Mouse (Mus musculus) left cerebral cortex, postnatal 25 days (tissue): ENCODE results near the gene Ppp1r12c. TPM values are rescaled to one million over a fixed set of nuclear protein-coding genes. Genes with fewer than 3 reads are reported as not detected.
A peak's percentile ranks its signal among the peaks of the same experiment; 100 is the strongest.

ENCODE experiments used
- DNase-seq, 2 experiments: peaks; one replicate each; pipeline ENCODE4 v3.0.0; 2022; ENCODE audit warnings: low spot score in 2 of 2, mixed read lengths in 1 of 2
- intact Hi-C: fragments of 180-260 bp; cut with DNase I; formaldehyde crosslinking; loops from one replicate; pipeline ENCODE4 v1.15.1; 2025
- total RNA-seq, 2 experiments: library from RNA; stranded (reverse); gene quantifications; 2 replicates each; pipeline ENCODE4 v1.2.3; 2021

The Ppp1r12c gene
- total RNA-seq, 2 experiments from 2014 or later = 131 to 156 TPM

DNA sequence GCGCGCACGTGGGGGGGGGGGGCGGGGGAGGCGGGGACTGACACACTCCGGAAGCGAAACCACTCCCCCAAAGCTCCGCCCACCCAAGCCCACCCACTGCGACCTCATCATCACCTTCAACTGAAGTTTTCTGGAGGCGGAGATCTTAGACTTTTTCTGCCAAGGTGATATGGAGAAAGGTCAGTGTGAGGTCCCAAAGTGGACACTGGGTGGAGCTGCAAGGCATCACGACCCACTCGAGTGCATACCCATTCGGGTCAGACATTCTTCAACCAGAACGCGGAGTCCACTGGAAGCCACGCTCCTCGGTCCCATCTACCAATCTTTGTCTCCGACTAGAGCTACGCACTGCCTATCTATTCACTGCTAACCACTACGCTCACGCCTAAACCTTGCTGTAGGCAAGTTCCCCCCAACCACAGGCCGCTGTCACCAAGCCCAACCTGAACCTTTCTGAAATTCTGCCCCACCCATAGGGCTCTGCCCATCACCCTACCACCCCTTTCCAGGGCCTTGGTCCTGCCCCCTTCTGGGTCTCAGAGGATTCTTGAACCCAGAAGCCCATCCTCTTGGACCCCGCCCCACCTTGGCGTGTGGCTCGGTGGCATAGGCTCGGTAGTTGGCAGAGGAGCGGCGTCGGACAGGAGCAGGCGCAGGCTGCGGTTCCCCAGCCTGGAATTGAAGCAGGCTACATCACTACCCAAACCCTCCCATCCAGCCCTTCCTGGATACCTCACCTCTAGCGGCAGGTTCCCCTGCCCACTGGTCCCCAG lies 19.9 kb upstream of the Ppp1r12c start:
- intact Hi-C loops = no loop called here
- DNase-seq = no peak

DNA sequence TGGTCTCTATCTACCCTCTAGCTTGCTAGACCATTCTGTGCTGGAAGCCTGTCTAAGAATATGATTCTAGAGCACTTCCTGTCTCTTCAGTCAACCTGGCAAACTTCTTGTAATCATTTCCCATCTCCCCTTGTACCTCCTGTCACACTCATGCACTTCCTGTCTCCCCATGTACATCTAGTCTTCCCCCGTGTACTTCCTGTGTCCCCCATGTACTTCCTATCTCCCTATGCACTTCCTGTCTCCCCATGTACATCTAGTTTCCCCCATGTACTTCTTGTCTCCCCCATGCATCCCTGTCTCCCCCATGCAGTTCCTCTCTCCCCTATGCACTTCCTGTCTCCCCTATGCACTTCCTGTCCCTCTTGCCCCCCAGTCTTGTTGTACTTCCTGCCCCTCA lies 17.0 kb upstream of the Ppp1r12c start:
- DNase-seq = no peak
- intact Hi-C loops = no loop called here

DNA sequence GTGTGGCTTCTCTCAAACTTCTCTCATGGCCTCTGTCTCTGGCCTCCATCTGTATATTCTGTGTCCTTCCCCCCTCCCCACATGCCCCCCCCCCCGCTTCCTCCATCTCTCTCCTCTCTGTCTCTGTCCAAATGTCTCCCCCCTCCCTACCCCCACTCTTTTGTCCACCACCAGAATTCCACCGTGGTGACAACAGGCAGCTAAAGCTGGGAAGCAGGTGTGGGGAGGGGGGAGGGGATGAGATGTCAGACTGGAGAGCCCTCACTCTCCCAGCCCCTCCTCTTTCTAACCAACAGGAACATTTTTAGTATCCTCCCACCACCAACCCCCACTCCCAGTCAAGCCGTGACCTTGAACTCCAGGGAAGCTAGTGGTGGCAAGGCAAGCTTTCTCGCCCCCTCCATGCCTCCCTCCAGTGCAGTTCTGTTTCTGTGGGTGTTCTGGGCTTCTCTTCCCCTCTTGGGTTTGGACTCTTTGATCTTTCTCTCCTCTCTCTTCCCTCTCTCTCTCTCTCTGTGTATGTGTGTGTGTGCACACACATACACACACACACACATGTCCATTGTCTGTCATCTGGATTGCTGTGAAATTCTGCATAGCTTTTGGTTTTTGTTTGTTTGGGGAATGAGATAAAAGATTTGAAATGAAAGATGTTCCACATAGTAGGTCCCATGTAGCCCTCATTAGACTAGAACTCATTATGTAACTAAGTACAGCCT lies 15.0 kb upstream of the Ppp1r12c start, which contains the start of gene Tnnt1:
Gene Tnnt1, minus strand, starts transcription at position 51 of the 719 bp plus-strand sequence.
- DNase-seq = no peak
- intact Hi-C loops = no loop called here

DNA sequence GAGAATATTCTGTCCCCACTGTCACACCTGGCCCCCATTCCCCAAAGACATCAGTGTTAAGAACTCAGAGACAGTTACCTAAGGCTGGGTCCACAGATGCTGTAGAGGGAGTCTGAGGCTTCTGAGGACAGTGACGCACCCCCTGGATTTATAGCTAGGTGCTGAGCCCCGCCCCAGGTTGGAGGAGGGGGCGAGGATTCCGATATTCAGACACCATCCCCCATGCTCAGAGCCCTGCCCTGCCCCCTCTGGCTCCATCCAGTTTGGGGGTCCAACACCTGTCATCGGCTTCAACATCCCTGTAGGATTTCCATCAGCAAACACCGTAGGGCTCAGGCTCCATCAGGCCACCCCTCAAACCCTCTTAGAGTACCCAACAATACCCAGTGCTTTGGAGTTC lies 14.4 kb upstream of the Ppp1r12c start:
- DNase-seq = no peak
- intact Hi-C loops = no loop called here

DNA sequence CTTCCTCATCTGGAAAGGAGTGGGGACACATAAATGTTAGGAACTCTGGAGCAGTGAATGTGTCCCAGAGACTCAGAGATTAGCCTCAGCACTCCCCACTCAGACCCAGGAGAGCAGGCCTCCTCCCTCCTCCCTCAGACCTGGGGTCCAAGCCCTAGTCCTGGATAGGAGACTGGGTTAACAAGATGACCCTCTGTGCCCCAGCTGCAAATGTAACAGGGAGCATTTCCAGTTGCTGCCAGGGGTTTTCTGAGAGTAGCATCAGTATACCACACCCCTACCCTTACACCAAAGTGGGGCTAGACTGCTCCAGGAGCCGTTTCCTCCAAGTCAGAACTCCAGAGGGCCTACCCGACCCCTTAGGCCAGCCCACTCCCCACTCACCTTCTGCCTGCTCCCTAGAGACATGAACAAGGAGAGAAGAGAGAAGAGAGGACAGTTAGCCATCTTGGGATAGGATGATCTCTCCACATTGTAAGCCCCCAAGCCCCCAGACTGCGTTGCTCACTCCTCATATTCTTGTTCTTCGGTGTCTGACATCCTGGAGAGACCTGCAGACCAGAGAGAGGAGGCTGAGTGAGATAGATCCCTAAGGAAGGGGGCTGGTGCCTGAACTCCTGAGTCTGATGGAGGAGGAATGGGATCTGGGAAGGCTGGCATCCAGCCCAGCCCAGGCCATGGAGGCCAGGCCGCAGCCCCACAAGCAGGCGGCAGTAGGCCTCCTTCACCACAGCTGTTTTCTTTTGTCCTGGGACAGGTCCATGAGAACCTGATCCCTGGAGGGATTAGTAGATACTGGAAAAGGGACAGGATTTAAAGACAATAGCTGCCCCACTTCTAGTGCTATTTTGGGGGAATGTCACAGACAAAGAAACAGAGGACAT lies 12.6 kb upstream of the Ppp1r12c start:
- intact Hi-C loops = no loop called here
- no peak for DNase-seq

DNA sequence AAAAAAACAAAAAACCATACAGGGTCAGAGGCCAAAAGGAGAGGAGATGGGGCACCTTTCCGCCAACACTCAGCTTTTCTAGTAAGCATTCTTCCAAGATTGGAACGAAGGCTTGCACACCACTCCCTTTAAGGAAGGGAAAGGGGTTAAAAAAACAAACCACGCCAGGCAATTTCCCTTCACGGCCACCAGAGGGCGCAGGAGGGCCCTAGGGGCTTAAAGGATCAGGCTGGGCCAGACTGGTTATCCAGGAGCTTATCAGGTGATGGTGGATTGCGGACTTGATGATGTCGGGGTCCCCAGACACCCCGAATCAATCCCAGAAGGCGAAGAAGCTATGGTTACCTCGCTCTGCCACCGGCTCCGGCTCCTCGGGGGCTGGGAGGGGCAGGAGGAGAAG lies 11.8 kb upstream of the Ppp1r12c start:
- DNase-seq = no peak
- intact Hi-C loops = no loop called here

DNA sequence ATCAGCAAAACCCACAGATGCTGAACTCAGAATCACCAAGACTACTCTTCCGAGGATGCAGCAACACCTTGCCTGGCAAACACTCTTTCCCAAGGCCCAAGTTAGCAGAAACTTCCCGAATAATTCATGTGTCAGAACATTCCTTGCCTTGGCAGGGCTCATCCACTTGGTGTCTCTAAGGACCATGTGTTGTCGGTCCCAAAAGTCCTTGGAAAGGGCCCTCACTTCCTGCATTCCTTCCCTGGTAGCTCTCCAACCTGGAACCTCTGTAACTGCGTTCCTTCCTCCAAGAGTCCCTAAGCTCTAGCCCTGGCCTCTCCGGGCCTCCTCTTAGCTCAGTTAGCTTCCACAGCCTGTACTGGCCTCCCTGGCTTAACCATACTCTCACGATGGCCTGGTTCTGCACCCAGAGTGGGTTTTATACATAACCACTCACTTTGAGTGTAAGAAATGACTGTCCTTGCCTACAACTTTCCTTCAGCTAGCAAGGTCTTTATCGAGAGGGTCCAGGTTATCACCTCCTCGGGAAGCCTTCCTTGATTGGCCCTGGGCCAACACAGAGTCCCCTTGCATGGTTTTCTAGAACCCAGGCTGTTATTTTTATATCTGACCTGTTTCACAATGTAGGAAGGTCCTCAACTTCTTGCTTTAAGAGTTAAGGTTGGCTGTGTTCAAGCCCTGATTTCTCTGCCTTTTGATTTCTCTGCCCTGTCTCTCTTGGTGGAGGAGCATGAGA lies 10.2 kb upstream of the Ppp1r12c start:
- no peak for DNase-seq
- intact Hi-C loops = loop anchor here (2.0 kb wide), 1 partner anchor 15 kb away; no protein-coding TSS in a partner anchor

DNA sequence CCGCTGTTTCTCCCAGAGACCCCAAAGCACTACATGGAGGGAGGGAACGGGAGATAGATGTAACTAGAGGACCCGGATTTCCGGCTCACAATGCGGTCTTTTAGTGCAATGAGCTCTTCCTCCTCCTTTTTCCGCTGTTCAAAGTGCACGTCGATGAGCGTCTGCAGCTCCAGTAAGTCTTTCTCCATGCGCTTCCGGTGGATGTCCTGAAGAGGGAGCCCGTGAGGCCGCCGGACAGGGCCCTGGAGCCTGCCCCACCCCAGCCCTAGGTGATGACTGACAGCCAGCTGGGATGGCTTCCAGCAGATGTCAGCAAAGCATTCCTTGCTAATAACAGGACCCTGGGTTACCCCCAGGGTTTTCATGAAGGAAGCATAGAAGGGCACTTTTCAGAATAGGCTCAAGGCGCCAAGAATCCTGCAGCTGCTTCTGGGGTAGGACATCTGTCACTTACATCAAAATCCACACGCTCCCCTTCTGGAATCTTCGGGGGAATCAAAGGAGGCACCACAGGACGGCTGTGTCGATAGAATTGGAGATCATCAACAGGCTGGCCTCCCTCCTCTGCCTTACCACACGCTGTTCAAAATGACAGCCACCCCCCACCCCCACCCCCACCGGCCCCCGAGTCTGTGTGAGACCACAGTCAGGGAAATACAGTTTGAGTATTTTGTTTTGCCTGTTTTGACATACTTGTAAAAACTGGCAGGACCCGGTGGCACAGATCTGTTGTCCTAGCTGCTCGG lies 8.6 kb upstream of the Ppp1r12c start:
- DNase-seq = peak in 1 of 2 experiments; percentile 47
- intact Hi-C loops = loop anchor here (2.0 to 10.0 kb wide), 2 partner anchors 17 to 815 kb away; partner anchors contain the start of genes Mboat7 and Tsen34

DNA sequence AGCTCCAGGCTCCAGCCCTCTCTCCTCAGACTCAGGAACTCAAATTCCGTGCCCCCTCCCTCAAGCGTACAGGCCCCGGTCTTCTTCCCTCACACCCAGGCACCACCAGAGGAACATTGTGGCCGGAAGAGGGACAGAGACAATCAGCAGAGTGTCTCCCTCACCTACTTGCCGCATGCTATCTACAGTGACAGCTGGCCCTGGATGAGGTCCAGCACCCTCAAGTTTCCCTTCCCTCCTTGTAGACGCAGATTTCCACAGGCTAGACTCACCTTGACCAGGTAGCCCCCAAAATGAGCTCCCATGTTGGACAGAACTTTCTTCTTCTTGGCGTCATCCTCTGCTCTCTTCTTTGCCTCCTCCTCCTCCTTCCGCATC lies 7.2 kb upstream of the Ppp1r12c start:
- DNase-seq = no peak
- intact Hi-C loops = loop anchor here (10.0 kb wide), 1 partner anchor 814 kb away; the partner anchor contains the start of genes Mboat7 and Tsen34

DNA sequence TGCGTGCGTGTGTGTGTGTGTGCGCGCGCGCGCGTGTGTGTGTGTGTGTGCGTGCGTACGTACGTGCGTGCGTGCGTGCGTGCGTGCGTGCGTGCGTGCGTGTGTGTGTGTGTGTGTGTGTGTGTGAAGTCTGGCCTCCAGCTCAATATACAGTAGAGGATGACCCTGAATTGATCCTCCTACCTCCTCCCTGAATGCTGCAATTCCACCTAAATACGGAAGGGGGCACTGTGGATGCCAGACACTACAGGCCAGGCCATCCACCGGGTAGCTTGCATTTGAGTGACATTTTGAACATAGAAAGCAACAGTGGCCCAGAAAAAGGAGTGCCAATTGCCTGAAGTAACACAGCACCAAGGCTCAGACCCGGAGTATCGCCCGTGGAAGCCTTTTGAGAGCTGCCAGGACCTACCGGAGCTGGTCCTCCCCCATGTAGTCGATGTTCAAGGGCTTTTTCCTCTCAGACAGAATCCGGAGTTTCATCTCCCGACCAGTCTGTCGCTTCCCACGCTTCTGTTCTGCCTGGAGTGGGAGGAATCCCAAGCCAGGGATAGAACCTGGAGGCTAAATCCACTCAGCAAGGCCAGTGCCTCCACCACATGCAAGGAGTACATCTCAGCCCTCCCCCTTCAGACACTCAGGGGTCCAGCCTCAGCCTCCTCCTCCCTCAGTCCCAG lies 6.7 kb upstream of the Ppp1r12c start:
- intact Hi-C loops = loop anchor here (10.0 kb wide), 1 partner anchor 813 kb away; the partner anchor contains the start of genes Mboat7 and Tsen34
- DNase-seq = peak in 1 of 2 experiments; percentile 77

DNA sequence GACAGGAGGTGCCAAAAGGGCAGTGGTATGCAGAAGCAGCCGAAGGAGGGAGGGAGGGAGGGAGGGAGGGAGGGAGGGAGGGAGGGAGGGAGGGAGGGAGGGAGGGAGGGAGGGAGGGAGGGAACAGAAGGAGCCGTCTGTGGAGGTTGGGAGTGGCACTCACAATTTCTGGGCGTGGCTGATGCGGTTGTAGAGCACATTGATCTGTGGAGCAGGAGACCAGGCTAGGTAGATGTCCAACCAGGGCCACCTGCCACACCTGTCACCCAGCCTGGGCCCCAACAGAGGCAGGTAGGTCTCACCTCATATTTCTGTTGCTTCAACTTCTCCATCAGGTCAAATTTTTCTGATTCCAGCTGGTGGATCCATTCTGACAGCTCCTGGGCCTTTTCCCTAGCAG lies 5.7 kb upstream of the Ppp1r12c start:
- intact Hi-C loops = loop anchor here (10.0 kb wide), 1 partner anchor 812 kb away; the partner anchor contains the start of genes Mboat7 and Tsen34
- DNase-seq = no peak

DNA sequence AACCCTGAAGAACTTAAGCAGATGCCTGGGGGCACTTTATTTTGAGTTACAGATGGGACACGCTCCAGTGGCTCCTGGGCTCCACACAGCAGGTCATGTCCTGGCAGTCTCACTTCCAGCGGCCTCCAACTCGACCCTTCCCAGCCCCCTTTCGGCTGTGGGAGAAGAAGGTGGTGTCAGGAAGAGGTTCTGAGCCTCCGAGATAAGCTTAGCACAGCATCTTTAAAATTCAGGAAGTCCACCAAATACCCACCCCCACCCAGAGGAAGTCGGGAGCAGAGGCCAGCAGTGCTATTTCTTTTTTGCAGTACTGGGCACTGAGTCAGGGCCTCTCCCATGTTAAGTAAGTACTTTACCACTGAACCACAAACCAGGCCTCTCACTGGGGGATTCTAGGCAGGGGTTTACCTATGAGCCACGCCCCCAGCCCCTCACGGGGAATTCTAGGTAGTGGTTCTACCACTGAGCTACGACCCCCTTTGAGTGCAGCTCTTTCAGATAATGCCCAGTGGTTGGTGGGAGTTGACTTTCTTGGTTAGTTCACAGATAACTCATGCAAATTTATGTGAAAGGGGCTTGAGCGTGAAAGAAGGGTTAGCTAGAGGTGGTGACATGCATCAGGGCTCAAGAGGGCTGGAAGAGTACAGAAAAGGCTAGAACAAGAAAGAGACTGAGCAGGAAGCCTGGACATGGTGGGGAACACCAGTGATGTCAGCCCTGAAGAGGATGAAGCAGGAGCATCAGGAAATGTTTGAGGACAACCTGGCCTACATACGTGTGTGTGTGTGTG lies 3.4 kb upstream of the Ppp1r12c start:
- peak in 1 of 2 experiments; percentile 16 for DNase-seq
- intact Hi-C loops = loop anchor here (10.0 kb wide), 1 partner anchor 810 kb away; the partner anchor contains the start of genes Mboat7 and Tsen34

DNA sequence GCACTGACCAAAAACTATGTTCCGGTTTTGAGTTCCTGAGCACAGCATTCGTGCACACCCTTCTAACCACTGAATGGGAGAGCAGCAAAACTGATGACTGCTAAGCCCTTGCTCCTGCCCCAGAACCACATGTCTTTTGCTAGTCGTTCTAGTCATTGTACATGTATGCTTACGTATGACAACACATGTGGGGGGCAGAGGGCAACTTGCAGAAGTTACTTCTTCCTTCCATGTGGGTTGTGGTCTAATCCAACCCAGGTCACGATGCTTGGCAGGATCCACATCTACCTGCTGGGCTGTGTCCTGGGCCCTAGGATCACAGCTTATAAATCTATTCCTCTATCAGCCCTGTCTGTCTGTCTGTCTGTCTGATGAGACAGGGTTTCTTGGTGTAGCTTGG lies 2.4 kb upstream of the Ppp1r12c start:
- intact Hi-C loops = loop anchor here (10.0 kb wide), 1 partner anchor 809 kb away; the partner anchor contains the start of genes Mboat7 and Tsen34
- DNase-seq = no peak

DNA sequence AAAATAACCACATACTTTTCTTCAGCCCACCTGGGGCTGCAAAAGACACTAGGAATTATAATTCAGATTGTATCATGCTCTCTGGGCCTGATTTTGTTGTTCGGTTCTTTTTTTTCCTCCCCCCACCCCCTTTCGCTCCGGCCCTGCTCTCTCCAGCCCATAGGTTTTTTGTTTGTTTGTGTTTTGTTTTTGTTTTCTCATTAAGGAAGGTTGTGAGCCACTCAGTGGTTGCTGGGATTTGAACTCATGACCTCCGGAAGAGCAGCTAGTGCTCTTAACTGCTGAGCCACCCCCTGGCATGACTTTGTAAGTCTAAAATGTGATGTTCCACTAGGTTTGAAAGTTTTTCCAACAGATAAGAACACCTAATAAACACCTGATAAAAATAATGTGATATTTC lies 1.6 kb upstream of the Ppp1r12c start:
- intact Hi-C loops = loop anchor here (10.0 kb wide), 1 partner anchor 808 kb away; the partner anchor contains the start of genes Mboat7 and Tsen34

DNA sequence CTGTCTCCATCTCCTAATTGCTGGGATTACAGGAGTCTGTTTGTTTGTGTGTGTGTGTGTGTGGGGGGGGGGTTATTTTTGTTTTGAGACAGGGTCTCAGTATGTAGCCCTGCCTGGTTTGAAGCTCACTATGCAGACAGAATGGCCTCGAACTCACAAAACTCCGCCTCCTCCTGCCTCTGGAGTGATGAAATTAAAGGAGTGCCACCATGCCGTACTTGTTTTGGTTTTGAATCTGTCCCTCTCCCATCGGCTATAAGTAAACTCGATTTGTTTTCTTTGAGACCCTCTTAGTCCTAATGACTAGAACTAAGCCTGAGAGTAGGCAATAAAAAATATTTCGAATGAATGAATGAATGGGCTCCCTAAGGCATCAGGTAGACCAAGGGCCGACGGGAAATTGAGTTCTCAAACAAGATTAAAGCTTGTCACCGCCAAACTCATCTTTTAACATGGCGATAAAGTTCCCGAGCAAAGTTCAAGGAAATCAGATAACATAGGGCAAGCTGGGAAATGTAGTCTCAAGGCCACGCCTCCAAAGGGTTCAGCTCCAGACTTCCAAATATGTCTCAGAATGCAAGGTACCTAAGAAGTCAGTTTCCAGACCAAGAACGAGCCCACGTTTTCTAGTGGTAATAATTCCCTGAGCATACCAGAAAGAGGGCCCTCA lies 1.1 kb upstream of the Ppp1r12c start:
- intact Hi-C loops = loop anchor here (10.0 kb wide), 1 partner anchor 808 kb away; the partner anchor contains the start of genes Mboat7 and Tsen34
- DNase-seq = peak; percentile 74 to 92

More for the DNA sequence above, 1.6 kb upstream of the Ppp1r12c start:
- no peak for DNase-seq

DNA sequence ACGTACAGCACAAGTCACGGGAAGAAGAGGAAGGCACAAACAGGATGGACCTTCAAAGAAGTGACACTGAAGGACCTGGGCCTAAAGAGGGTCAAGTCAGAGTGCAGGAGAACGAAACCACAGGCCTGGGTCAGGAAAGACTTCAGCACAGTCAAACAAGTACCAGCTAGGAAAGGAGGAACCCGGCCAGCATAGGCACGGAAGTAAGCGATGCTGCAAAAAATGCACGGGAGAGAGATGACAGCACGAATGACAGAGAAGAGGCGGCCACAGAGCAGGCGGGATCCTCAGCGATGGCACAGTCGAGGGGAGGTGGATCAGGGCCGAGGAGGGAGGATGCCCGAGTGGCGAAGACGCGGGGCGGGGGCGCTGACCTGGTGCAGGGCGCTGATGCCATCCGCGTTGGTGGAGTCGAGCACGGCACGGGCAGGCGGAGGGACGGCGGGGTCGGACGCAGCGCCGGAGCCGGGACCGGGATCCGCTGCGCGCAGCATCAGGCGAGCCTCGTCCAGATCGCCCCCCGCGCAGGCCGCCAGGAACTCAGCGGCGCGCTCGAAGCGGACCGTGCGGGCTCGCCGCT lies 498 bp downstream of the Ppp1r12c start:
- intact Hi-C loops = loop anchor here (2.0 to 10.0 kb wide), 2 partner anchors 22 to 806 kb away; partner anchors contain the start of genes Mboat7 and Tsen34
- peak; percentile 45 to 63 for DNase-seq
